20 mouse cellular contexts compared by ENCODE assay signal in the genomic region with DNA sequence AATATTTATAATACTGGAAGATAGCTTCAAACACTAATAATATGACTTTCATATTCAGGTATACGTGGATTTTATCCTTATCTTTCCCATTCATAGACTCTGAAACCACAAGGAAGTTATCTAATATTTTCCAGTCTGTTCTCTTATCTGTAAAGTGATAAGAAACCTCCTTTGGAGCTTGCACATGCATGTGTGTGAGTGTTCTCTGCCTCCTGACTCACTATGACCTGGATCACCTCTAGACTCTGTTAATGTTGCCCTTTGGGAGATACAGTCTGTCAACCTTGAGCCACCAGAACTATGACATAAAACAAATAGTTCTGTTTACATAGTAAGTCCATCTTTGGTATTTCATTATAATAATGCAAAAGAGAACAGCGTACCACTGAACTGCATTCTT. TPM values are rescaled to one million over a fixed set of nuclear protein-coding genes. Genes with fewer than 3 reads are reported as not detected.
DNase-seq lines count a peak whose midpoint lies in the region; ATAC-seq and TF ChIP-seq lines count a peak whose summit lies in the region.
"Had no signal": no experiment of that assay in that cellular context is flagged by ENCODE, and none has a peak within 500 bp of the region (broad histone marks: within the 10 kb centered on the region; RNA-seq: fewer than 3 reads in every experiment).

No protein-coding gene starts in this region.

- no peaks in the 10 kb centered on the region for H3K27me3 ChIP-seq in intestine, embryonic 15.5 days (replicated peaks)
- no peaks in the 10 kb centered on the region for H3K27me3 ChIP-seq in intestine, embryonic 16.5 days (replicated peaks; ENCODE audit: control insufficient read depth, insufficient read depth, low read length)
- no peaks in the 10 kb centered on the region for H3K27me3 ChIP-seq in intestine, postnatal 0 days (replicated peaks; ENCODE audit: control insufficient read depth, insufficient read depth, low read length)
- H3K27me3 ChIP-seq: Patski had no signal

- H3K9me3 ChIP-seq in intestine, embryonic 15.5 days, result no peaks in the 10 kb centered on the region
- H3K9me3 ChIP-seq in intestine, embryonic 16.5 days (ENCODE audit: control insufficient read depth, low read length), result no peaks in the 10 kb centered on the region
- no peaks in the 10 kb centered on the region for H3K9me3 ChIP-seq in intestine, postnatal 0 days (ENCODE audit: control insufficient read depth)

- no peak for DNase-seq in spleen, postnatal 10 days (ENCODE audit: low spot score in 2 of 2)
- DNase-seq in kidney, adult 18-20 months, result no peak
- no peak for DNase-seq in lung, adult 18-20 months
- DNase-seq: adrenal gland, adult 2 months; adrenal gland, adult 8-10 months; adrenal gland, postnatal 10 days; adrenal gland, postnatal 14 days; adrenal gland, postnatal 25 days; adrenal gland, postnatal 36 days; B cell, adult 2 months; cerebellum, adult 11 months; cerebellum, adult 11-12 months; cerebellum, adult 18-20 months had no signal

- H3K4me2 ChIP-seq in intestine, embryonic 15.5 days (replicated peaks), result no peak overlapping the region
- H3K4me2 ChIP-seq in intestine, embryonic 16.5 days (ENCODE audit: low read depth, low read length), result no peak overlapping the region
- no peak overlapping the region for H3K4me2 ChIP-seq in intestine, postnatal 0 days (replicated peaks; ENCODE audit: low read depth)

- no peak for TF ChIP-seq CTCF in intestine, postnatal 0 days (IDR thresholded peaks at IDR 0.05; ENCODE audit: low read depth)

- no peaks in the 10 kb centered on the region for H3K4me1 ChIP-seq in intestine, embryonic 15.5 days (replicated peaks)
- H3K4me1 ChIP-seq in intestine, embryonic 16.5 days (ENCODE audit: control insufficient read depth, insufficient read depth, low read length), result no peaks in the 10 kb centered on the region
- no peaks in the 10 kb centered on the region for H3K4me1 ChIP-seq in intestine, postnatal 0 days (replicated peaks; ENCODE audit: control insufficient read depth, insufficient read depth, low read length)

- H3K9ac ChIP-seq in intestine, embryonic 15.5 days, result no peak overlapping the region
- H3K9ac ChIP-seq in intestine, embryonic 16.5 days (ENCODE audit: low read depth, low read length), result no peak overlapping the region
- no peak overlapping the region for H3K9ac ChIP-seq in intestine, postnatal 0 days (ENCODE audit: low read depth, low read length)

- no peak overlapping the region for H3K27ac ChIP-seq in intestine, embryonic 15.5 days
- H3K27ac ChIP-seq in intestine, embryonic 16.5 days (ENCODE audit: low read length), result no peak overlapping the region
- no peak overlapping the region for H3K27ac ChIP-seq in intestine, postnatal 0 days (ENCODE audit: low read depth, low read length)

- 47% methylated on average over 2 of the region's 2 CpGs for WGBS in intestine, embryonic 15.5 days
- WGBS in intestine, embryonic 16.5 days, result 51% methylated on average over 2 of the region's 2 CpGs
- 32% methylated on average over 2 of the region's 2 CpGs for WGBS in intestine, postnatal 0 days

- no peak overlapping the region for H3K4me3 ChIP-seq in intestine, embryonic 15.5 days (replicated peaks)
- H3K4me3 ChIP-seq in intestine, embryonic 16.5 days (ENCODE audit: low read length), result no peak overlapping the region
- H3K4me3 ChIP-seq in intestine, postnatal 0 days (ENCODE audit: low read depth, low read length), result no peak overlapping the region

- peak; percentile 95 for ATAC-seq in intestine, embryonic 15.5 days
- ATAC-seq in intestine, embryonic 16.5 days, result peak; percentile 99
- peak; percentile 91 for ATAC-seq in intestine, postnatal 0 days
- ATAC-seq: activated CD4-positive, CD25-positive, alpha-beta regulatory T cell, adult 4 months; CD4-positive, CD25-positive, alpha-beta regulatory T cell, adult 4 months; Patski had no signal

- H3K36me3 ChIP-seq in intestine, embryonic 15.5 days, result no peaks in the 10 kb centered on the region
- no peaks in the 10 kb centered on the region for H3K36me3 ChIP-seq in intestine, embryonic 16.5 days (ENCODE audit: control insufficient read depth, insufficient read depth, low read length)
- H3K36me3 ChIP-seq in intestine, postnatal 0 days (ENCODE audit: control insufficient read depth, insufficient read depth), result no peaks in the 10 kb centered on the region
- H3K36me3 ChIP-seq: G1E had no signal

RNA-seq across cellular contexts. Expression of a gene that starts 56.2 kb away (rescaled TPM):
- 3.9 and 4.0 TPM in 2 replicates for polyA plus RNA-seq in intestine, embryonic 15.5 days (2015; fragmentation: Nextera tagmentation; extraction: Ambion mirVana)
- 3.9 and 4.6 TPM in 2 replicates for polyA plus RNA-seq in intestine, embryonic 16.5 days (2015; fragmentation: Nextera tagmentation; extraction: Ambion mirVana)
- 14.7 and 15.9 TPM in 2 replicates for polyA plus RNA-seq in intestine, postnatal 0 days (2015; fragmentation: Nextera tagmentation; extraction: Ambion mirVana)
- polyA plus RNA-seq: activated CD4-positive, CD25-positive, alpha-beta regulatory T cell, adult 4 months; CD4-positive, CD25-positive, alpha-beta regulatory T cell, adult 4 months; G1E had no signal
